Mouse (Mus musculus) G1E-ER4 (cell line): Measurements from ENCODE around the gene Bach2. TPM values are rescaled to one million over a fixed set of nuclear protein-coding genes. Genes with fewer than 3 reads are reported as not detected.

Source experiments
- GATA1 ChIP-seq: IDR thresholded peaks from one replicate; pipeline ENCODE4 v1.8.0; 2012; ENCODE audit warnings: low read length, inconsistent platforms
- polyA plus RNA-seq: library from polyadenylated mRNA; stranded (reverse); fragments of >175 nt; gene quantifications from 2 replicates; pipeline ENCODE4 v1.2.3, GENCODE M21; 2012

Gene Bach2
- polyA plus RNA-seq, 1 experiment, result not detected

DNA sequence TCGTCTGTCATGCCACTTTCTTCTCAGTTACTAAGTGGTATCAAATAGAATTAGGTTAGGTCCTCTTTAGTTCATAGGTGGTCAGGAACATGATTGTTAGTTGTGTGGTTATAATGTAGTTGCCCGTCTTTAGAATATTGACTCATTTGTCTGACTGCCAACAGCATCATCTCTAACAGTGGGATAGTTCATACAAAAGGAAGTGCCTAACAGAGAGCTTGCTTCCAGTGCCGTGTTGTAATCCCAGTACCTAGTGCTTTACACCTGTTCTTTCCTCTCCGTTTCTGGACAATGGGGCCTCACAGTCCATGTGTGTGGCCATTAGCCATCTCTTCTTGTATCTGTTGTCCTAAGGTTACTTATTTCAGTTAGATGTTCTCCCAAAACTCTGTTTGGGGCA, 86.4 kb downstream of the Bach2 start:
- no peak for TF ChIP-seq GATA1

DNA sequence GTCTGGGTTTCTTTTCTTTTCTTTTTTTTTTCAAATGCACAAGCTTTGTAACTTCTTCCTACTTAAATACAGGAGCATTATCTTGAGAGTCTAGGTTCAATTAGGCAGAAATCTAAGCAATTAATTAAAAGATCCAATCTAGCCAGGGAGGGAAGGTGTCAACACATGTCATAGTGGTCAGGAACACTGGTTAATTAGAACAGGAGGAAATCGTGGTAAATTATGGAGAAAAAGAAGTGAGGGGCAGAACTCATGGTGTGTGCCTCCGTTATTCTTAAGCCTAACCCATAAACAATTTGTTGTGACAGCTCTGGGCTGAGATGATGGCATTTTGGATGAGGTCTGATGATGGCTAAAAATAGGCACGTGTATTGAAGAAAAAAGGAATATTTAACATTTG, 87.0 kb downstream of the Bach2 start:
- TF ChIP-seq GATA1, result no peak

DNA sequence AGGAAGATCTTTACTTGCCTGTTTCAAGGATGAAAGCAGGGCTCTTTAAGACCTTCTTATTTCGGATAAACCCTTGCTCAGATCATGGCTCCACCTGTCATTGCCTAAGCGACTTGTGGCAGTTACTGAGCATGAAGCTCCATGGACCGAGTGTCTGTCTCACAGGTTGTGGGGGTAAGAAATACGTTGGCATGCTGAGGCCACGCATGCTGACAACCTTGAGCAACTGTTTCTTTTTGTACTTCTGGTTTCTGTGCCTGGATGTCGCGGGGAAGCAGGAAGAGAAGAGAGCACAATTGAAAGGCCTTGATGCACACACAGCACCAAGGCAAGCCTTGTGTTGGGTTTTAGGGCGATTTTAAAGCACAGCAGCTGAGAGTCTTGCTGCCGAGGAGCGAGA, 87.7 kb downstream of the Bach2 start:
- TF ChIP-seq GATA1, result no peak

DNA sequence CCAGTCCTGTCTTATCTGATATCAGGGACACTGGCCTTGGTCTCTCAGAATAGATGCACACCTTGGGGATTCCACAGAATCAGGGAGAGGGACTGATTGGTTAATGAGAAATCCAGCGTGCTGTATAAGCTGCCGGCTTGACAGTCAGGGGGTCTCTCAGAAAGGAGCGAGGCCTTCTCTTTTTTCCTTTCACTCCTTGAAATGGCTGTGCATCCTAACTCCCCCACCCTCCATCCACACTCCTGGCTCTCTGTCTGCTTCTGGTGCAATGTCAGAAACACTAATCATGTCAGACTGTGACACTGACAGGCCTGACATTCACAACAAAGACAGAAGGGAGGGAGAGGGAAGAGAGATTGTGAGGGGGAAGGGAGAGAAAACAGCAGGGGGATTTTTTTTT, 88.3 kb downstream of the Bach2 start:
- TF ChIP-seq GATA1, result no peak

DNA sequence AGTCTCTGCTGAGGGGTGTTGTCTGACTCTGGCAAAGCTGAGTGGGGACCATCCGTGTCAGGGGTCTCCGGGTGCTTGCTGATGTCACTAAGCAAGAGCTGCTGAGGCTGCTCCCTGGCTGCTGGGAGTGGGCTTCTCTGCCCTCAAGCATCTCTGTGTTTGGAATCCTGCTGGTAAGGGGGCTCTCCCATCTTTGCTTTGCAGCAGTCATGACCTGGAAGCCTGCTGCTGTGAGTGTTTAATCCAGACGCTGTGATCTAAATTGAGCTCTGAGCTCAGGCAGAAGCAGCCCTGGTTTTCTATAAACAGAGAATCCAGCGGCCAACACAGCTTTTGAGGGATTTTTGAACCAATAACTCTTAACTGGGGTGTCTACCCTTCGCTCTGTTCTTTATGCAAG, 89.0 kb downstream of the Bach2 start:
- no peak for TF ChIP-seq GATA1

DNA sequence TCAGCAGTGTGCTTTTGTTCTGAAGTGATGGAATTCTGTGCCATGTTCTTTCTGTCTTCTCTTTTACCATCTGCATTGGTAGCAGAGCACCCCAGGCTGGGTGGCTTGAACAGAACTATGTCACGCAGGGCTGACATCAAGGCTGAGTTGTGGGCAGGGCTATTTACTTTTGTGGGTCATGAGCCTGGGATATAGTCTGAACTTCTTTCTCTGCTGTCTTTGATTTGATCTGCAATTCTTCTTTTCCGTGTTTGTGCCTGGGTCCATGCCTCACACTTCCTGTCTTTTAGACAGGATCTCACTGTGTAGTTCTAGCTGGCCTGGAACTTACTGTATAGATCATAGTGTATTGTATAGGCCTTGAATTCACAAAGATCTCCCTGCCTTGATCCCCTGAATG, 90.0 kb downstream of the Bach2 start:
- TF ChIP-seq GATA1, result no peak

DNA sequence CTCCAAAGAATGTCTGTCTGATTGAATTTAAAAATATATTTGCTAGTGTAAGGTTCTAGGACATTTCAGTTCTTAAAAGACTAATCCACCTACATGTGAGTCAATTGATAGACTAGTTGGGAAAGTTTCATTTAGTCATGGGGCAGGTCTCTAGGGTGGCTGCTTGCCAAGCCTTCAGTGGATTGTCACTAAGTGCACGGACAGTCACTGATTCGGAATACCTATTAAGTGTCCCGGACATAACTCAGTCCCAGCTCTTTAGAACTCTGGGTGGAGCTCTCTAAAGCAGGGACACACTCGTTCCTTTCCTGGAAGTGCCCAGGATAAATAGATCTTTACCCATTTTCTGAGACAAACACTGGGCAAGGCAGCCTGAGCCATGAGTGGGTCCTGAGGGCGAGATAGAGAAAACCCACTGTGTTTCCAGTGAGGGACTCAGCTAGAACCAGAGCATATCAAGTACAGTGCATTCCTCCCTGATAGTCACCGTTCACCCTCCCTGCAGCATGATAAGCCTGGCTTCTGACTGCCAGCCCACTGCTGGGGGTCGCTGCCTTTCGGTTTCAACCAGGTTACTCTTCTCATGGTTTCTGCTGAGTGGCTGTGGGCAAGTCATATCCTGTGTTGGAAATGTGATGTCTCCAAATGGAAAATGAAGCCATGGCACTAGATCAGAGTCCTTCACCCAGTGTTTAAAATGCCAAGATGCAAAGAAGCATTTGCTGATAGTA, 92.1 kb downstream of the Bach2 start:
- no peak for TF ChIP-seq GATA1

DNA sequence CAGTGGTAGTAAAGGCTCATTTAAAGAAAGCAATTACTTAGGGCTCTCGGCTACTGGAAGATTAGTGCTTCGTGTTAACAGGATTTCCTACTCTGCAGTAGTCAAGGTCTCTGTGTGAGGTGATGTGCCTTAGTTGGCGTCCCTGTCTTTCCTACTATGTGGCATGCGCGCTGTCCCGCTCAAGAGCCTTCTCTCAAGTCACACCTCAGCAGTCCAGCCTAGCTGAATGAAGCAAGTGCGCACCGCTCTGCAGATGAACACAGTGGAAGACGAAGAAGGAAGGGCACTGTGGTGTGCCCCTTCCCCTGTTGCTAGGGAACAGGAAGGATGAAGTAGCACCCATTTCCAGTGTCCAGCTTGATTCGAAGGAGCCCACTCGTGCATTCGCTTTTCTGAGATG, 93.4 kb downstream of the Bach2 start:
- no peak for TF ChIP-seq GATA1

DNA sequence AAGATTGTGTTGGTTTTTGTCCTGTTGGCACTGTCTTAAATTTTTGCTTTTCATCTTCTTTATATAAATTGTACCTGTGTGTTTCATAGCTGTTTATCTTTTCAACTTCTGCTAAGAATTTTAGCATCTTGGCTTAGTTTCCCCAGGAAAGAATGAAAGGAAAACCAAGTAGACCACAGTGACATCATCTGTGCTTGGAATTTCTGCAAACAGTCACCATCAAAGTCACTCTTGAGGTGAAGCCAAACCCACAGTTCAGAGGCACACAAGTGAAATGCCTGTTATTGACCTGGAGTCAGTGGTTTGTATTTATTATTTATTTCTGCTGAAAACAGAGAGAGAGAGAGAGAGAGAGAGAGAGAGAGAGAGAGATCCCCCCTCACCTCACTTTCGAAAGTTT, 95.5 kb downstream of the Bach2 start:
- TF ChIP-seq GATA1, result no peak

DNA sequence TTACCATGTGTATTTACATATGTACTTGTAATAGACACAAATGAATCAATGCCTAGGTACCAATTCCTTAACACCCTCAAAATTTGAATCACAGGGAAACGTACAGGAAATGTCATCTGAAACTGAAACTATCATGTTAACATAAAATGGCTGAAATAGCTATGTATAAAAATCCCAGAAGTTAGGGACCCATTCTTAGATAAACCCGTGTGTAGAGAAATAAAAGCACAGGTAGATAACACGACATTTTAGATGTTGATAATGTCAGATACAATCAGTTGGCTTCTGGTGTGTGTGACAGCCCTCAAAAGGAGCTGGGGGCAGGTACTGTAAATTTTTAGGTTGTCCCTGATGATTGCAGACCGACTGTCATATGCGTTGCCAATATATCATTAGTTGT, 96.2 kb downstream of the Bach2 start:
- no peak for TF ChIP-seq GATA1

DNA sequence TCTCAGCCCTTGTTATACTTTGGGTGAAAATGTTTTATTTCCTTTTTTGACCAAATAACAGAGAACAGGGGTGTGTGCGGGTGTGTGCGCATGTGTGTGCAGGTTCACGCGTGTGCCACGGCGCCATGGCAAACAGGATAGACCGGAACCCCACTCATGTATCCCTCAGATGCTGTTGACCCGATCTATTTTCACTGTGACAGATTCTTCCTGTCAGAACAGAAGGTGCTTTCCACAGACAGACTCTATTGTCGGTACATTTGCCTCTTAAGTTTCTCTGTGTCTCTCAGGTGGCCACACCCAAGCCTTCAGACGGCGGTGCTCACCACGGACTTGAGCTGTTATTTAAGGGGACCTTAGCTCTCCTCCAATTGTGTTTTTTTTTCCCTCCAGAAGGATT, 97.1 kb downstream of the Bach2 start:
- TF ChIP-seq GATA1, result no peak

DNA sequence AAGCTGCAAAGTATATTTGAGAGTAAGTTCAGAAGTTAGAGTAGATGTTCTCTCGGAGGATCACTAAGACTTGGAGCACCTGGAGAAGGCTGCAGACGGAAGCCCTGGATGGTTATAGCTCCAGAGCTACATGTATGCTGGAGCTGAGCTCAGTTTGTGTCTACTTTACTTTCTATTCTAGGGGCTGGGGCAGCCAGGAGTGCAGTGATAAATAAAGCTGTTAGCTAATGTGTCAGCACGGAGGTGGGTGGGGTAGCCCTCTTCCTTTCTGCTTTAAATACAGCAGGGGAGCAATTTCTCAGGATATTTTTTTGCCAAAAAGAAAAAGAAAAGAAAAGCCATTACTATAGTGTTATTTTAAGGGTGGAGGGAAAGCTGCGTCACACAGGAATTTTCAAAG, 98.0 kb downstream of the Bach2 start:
- TF ChIP-seq GATA1, result no peak

DNA sequence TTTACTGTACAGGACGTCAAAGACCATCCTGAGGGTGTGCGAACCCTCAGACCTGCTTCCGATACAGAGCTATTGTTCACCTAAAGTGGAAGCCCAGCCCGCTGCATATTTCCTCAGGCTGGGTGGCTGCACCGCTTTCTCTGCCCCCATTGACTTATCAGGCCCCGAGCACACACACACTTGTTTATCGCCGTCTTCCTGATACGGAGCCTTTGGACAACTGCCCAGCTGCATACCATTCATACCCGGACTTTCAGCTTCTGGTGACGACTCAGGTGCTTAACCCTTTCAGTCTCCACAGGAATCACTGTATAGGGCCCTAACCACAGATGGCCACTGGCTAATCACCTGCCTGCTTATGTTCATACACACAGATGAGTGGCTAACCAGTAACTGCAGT, 99.0 kb downstream of the Bach2 start:
- TF ChIP-seq GATA1, result no peak

DNA sequence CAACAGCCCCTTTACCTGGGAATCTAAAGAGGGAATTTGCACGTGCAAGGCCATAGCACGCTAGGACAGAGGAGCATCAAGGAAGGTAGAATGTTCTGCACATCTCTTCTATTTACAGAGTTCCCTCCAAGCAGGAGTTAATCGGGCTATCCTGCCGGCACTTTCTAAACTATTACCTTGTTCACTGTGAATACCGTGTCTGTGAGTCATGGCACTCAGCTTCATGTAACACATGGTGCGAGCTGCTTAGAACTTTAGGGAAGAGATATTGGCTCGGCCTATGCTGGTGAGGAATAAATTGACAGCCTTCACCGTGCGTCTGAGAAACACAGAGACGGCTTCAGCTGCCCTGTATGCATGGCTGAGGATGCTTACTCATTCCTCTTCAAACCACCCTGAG, 99.8 kb downstream of the Bach2 start:
- TF ChIP-seq GATA1, result no peak

DNA sequence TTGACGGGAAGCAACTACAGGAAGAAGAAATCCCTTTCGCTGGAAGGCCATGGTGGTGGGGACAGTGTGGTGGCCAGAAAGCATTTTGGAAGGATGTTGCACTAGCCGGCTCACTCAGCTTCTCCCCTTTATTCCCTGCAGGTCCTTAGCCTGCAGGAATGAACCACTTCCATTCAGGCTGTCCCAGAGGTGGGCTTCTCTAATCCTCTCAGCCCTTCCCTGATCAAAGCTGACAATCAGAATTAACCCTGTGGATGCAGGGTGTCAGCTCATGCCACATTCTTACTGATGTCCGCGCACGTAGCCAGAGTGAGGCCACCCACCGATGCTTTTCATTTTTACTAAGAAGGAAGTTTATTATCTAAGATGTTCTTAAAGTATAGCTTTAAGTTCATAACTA, 102.2 kb downstream of the Bach2 start:
- no peak for TF ChIP-seq GATA1

DNA sequence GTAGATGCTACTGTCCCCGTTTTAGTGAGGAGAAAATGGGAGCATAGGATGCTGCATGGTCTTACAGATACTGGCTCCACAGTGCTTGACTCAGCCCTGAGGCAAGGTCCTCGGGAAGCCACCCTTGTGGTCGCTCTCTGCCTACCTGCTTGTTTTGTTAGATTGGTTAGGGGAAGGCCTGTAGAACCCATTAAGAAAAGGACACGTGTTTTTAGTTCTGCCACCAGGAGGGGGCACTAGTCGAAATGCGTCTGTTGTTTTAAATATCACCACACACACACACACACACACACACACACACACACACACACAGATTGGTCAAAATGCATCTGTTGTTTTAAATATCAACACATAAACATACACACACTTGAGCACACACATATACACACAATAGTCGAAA, 103.7 kb downstream of the Bach2 start:
- no peak for TF ChIP-seq GATA1

DNA sequence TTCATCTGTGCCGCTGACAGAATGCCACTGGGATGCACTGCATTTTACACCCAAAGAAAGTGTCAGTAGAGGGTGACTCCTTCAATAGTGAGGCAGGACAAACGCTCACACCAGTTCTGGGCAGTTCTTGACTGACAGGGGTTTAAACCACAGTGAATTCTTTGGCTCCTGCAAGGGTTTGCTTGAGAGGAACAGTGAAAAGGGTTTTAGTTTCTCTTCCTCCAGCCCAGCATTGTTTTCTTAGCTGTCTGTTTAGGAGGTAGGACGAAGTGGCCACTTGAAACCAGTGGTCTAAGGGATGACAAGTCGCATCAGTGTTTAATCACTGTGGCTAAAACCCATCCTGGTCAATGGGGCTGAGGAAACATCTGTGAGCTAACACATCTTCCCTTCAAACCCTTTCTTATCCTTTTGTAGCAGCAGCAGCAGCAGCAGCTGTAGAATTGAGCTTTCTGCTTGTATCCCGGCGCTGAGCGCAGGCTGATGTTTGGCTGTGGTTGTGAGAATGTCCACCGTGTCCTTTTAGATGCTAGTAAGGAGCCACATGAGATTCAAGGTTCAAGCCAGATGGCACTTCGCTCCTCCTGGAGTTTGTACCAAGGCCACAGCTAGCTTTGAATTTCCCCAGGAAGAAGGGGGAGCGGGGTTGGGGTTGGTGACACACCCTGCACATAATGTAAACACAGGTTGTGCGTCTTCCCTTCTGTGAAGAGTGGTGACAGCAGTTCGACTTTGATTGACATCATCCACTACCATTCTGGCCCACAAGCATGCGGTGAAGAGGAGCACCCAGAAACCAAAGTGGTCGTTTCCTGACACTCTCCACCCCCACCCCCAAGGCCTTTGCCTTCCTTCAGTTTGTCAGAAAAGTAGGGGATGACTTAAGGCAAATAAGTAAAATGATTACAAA, 104.9 kb downstream of the Bach2 start:
- TF ChIP-seq GATA1, result no peak
